In genomic region chr6:36388401-36389259, GRCm38 (mm10) we compare ENCODE assay signal across 7 mouse cellular contexts. TPM values are rescaled to one million over a fixed set of nuclear protein-coding genes. Genes with fewer than 3 reads are reported as not detected.
DNase-seq lines count a peak whose midpoint lies in the region; ATAC-seq and TF ChIP-seq lines count a peak whose summit lies in the region.

No protein-coding gene starts in this region.

- under 1% methylated on average over 36 of the region's 36 CpGs for WGBS in forebrain, embryonic 15.5 days
- WGBS in intestine, postnatal 0 days = under 1% methylated on average over 36 of the region's 36 CpGs
- WGBS in midbrain, embryonic 15.5 days = under 1% methylated on average over 36 of the region's 36 CpGs

- TF ChIP-seq POLR2A in cortical plate, adult 2 months (IDR thresholded peaks at IDR 0.05; ENCODE audit: extremely low read depth, insufficient read depth, low read length) = no peak

- H3K9me3 ChIP-seq in forebrain, embryonic 15.5 days = no peaks in the 10 kb centered on the region
- H3K9me3 ChIP-seq in intestine, postnatal 0 days (ENCODE audit: control insufficient read depth) = no peaks in the 10 kb centered on the region
- no peaks in the 10 kb centered on the region for H3K9me3 ChIP-seq in midbrain, embryonic 15.5 days

- H3K4me3 ChIP-seq in layer of hippocampus, adult 2 months = peak overlapping the region; percentile 62
- H3K4me3 ChIP-seq in cortical plate, adult 2 months (ENCODE audit: insufficient read depth, low read length) = peak overlapping the region; percentile 57
- peak overlapping the region; percentile 59 for H3K4me3 ChIP-seq in forebrain, embryonic 15.5 days
- peak overlapping the region; percentile 44 for H3K4me3 ChIP-seq in intestine, postnatal 0 days (ENCODE audit: low read depth, low read length)
- peak overlapping the region; percentile 61 for H3K4me3 ChIP-seq in midbrain, embryonic 15.5 days

- peak; percentile 77 for ATAC-seq in forebrain, embryonic 15.5 days (replicated peaks)
- ATAC-seq in intestine, postnatal 0 days = 0 out of 2 replicates have a peak, but pooled peaks have one; percentile 13
- ATAC-seq in midbrain, embryonic 15.5 days (replicated peaks) = peak; percentile 76

- peak in 1 of 2 experiments; percentile 9 for DNase-seq in layer of hippocampus, adult 2 months (ENCODE audit: low spot score in 2 of 2)
- no peak for DNase-seq in layer of hippocampus, adult 18-20 months (ENCODE audit: low spot score in 2 of 2)
- no peak for DNase-seq in MN1 (ENCODE audit: low spot score)

- H3K27me3 ChIP-seq in forebrain, embryonic 15.5 days = peaks cover 8% of the 10 kb centered on the region; the same call in 1 of the 2 replicates
- peaks cover 13% of the 10 kb centered on the region for H3K27me3 ChIP-seq in intestine, postnatal 0 days (replicated peaks; ENCODE audit: control insufficient read depth, insufficient read depth, low read length)
- H3K27me3 ChIP-seq in midbrain, embryonic 15.5 days (replicated peaks) = peaks cover 12% of the 10 kb centered on the region; the same call in 1 of the 2 replicates

- peak overlapping the region; percentile 97 for H3K4me2 ChIP-seq in forebrain, embryonic 15.5 days (replicated peaks)
- peak overlapping the region; percentile 73 for H3K4me2 ChIP-seq in intestine, postnatal 0 days (replicated peaks; ENCODE audit: low read depth)
- H3K4me2 ChIP-seq in midbrain, embryonic 15.5 days = peak overlapping the region; percentile 94

- no peaks in the 10 kb centered on the region for H3K36me3 ChIP-seq in forebrain, embryonic 15.5 days
- H3K36me3 ChIP-seq in intestine, postnatal 0 days (ENCODE audit: control insufficient read depth, insufficient read depth) = no peaks in the 10 kb centered on the region
- H3K36me3 ChIP-seq in midbrain, embryonic 15.5 days (replicated peaks) = no peaks in the 10 kb centered on the region

- H3K9ac ChIP-seq in forebrain, embryonic 15.5 days (replicated peaks) = peak overlapping the region; percentile 55
- peak overlapping the region; percentile 51 for H3K9ac ChIP-seq in intestine, postnatal 0 days (ENCODE audit: low read depth, low read length)
- peak overlapping the region; percentile 37 for H3K9ac ChIP-seq in midbrain, embryonic 15.5 days

- H3K27ac ChIP-seq in layer of hippocampus, adult 2 months = no peak overlapping the region
- H3K27ac ChIP-seq in cortical plate, adult 2 months (ENCODE audit: insufficient read depth, low read length) = no peak overlapping the region
- H3K27ac ChIP-seq in forebrain, embryonic 15.5 days (replicated peaks) = no peak overlapping the region
- 0 out of 2 replicates have a peak overlapping the region, but pooled peaks have one; percentile 15 for H3K27ac ChIP-seq in intestine, postnatal 0 days (ENCODE audit: low read depth, low read length)
- peak overlapping the region; percentile 55; the same call in 1 of the 2 replicates for H3K27ac ChIP-seq in midbrain, embryonic 15.5 days

- no peak for TF ChIP-seq CTCF in layer of hippocampus, adult 2 months (conservative IDR thresholded peaks at IDR 0.05)
- TF ChIP-seq CTCF in cortical plate, adult 2 months (IDR thresholded peaks at IDR 0.05; ENCODE audit: extremely low read depth, insufficient read depth, low read length) = no peak
- no peak for TF ChIP-seq CTCF in intestine, postnatal 0 days (IDR thresholded peaks at IDR 0.05; ENCODE audit: low read depth)

- no peaks in the 10 kb centered on the region for H3K4me1 ChIP-seq in cortical plate, adult 2 months (ENCODE audit: control insufficient read depth, insufficient read depth, low read length)
- H3K4me1 ChIP-seq in forebrain, embryonic 15.5 days = peaks cover 19% of the 10 kb centered on the region
- no peaks in the 10 kb centered on the region for H3K4me1 ChIP-seq in intestine, postnatal 0 days (replicated peaks; ENCODE audit: control insufficient read depth, insufficient read depth, low read length)
- peaks cover 12% of the 10 kb centered on the region for H3K4me1 ChIP-seq in midbrain, embryonic 15.5 days

RNA-seq across cellular contexts. Expression of gene Chrm2, which starts 0.7 kb away (rescaled TPM):
- 1 to 10 TPM; 4.0 to 4.3 TPM for total RNA-seq in layer of hippocampus, adult 2 months (2021)
- total RNA-seq in layer of hippocampus, adult 18-20 months (2021) = 1 to 10 TPM; 4.7 to 5.0 TPM
- polyA plus RNA-seq in cortical plate, adult 2 months (2012; rRNA removed) = 4.7 and 4.8 TPM in 2 replicates
- 2.3 and 2.8 TPM in 2 replicates for polyA plus RNA-seq in forebrain, embryonic 15.5 days (2015; fragmentation: Nextera tagmentation; extraction: Ambion mirVana)
- 11.8 and 14.6 TPM in 2 replicates for polyA plus RNA-seq in intestine, postnatal 0 days (2015; fragmentation: Nextera tagmentation; extraction: Ambion mirVana)
- polyA plus RNA-seq in midbrain, embryonic 15.5 days (2015; fragmentation: Nextera tagmentation; extraction: Ambion mirVana) = 7.1 and 7.8 TPM in 2 replicates

Comparison
In these comparisons a context has a peak if more than half of its experiments do, and no peak if none do; other contexts are left out.
1. H3K27ac ChIP-seq: peak in intestine, postnatal 0 days (single experiment) and midbrain, embryonic 15.5 days (single experiment); none in layer of hippocampus, adult 2 months (single experiment), cortical plate, adult 2 months (single experiment) and forebrain, embryonic 15.5 days (single experiment).
2. ATAC-seq: peak in every context shown above with its lines; median percentile 77 in forebrain, embryonic 15.5 days; 76 in midbrain, embryonic 15.5 days; 13 in intestine, postnatal 0 days.
3. Peak in every context shown above with its lines, with median percentiles within 50 percentile points of each other: H3K4me3 ChIP-seq, H3K4me2 ChIP-seq and H3K9ac ChIP-seq.